Mouse (Mus musculus): ENCODE results near the gene Fam205c.
"Not testable (repeated sequence)": the region's sequence is repeated elsewhere in the genome, so short reads cannot be mapped to it uniquely, and the experiment has no call there.

Fam205c gene

GRCm38 (mm10) chr4:42879829-42880676 is 6.0 kb upstream of the Fam205c start:
- DNase-seq (ENCODE audit: extremely low spot score, low read depth, low spot score): no peak

GRCm38 (mm10) chr4:42877657-42878056 is 3.6 kb upstream of the Fam205c start:
- no peak for DNase-seq (ENCODE audit: extremely low spot score, low read depth, low spot score)

- peak; percentile 35 for DNase-seq (ENCODE audit: extremely low spot score, low read depth, low spot score)
Measured at GRCm38 (mm10) chr4:42876586-42877291, 2.7 kb upstream of the Fam205c start.

- DNase-seq (ENCODE audit: extremely low spot score, low read depth, low spot score): no peak
Measured at GRCm38 (mm10) chr4:42872746-42873435, 1.1 kb downstream of the Fam205c start.

GRCm38 (mm10) chr4:42872151-42872550 is 1.9 kb downstream of the Fam205c start:
- DNase-seq (ENCODE audit: extremely low spot score, low read depth, low spot score): no peak

- DNase-seq (ENCODE audit: extremely low spot score, low read depth, low spot score): no peak
Measured at GRCm38 (mm10) chr4:42870748-42871147, 3.3 kb downstream of the Fam205c start.

GRCm38 (mm10) chr4:42868193-42868592 is 5.8 kb downstream of the Fam205c start:
- DNase-seq (ENCODE audit: extremely low spot score, low read depth, low spot score): no peak

GRCm38 (mm10) chr4:42867390-42867789 is 6.6 kb downstream of the Fam205c start:
- DNase-seq (ENCODE audit: extremely low spot score, low read depth, low spot score): no peak

GRCm38 (mm10) chr4:42863487-42863886 is 10.5 kb downstream of the Fam205c start:
- DNase-seq (ENCODE audit: extremely low spot score, low read depth, low spot score): not testable (repeated sequence)

GRCm38 (mm10) chr4:42860483-42860882 is 13.6 kb downstream of the Fam205c start:
- DNase-seq (ENCODE audit: extremely low spot score, low read depth, low spot score): not testable (repeated sequence)

GRCm38 (mm10) chr4:42856671-42857070 is 17.4 kb downstream of the Fam205c start, which contains the start of gene Gm12394:
TSS of gene Gm12394 (minus strand) at chr4:42856771.
- not testable (repeated sequence) for DNase-seq (ENCODE audit: extremely low spot score, low read depth, low spot score)

- not testable (repeated sequence) for DNase-seq (ENCODE audit: extremely low spot score, low read depth, low spot score)
Measured at GRCm38 (mm10) chr4:42853788-42854187, 20.2 kb downstream of the Fam205c start, which contains the start of gene Fam205a1. TSS of gene Fam205a1 (minus strand) at chr4:42853888.
